Mouse (Mus musculus): Measurements from ENCODE around the gene Specc1l. TPM values are rescaled to one million over a fixed set of nuclear protein-coding genes. Genes with fewer than 3 reads are reported as not detected.

Gene Specc1l
- polyA plus RNA-seq (2012; rRNA removed; ENCODE audit: low replicate concordance), result 19.6 and 37.9 TPM in 2 replicates

GRCm38 (mm10) chr10:75211807-75212645, at the start of gene Specc1l:
TSS of gene Specc1l (plus strand) at chr10:75212073.

GRCm38 (mm10) chr10:75316872-75316907, 104.8 kb downstream of the Specc1l start, which contains the start of gene Adora2a:
TSS of gene Adora2a (plus strand) at chr10:75316877.

Other genes starting within 250 kb of the Specc1l start
- gene Gnaz, start 244.9 kb upstream of the Specc1l start, polyA plus RNA-seq (2012; rRNA removed; ENCODE audit: low replicate concordance), result 0.71 and 0.99 TPM in 2 replicates
- gene Rsph14, start 179.5 kb upstream of the Specc1l start, polyA plus RNA-seq (2012; rRNA removed; ENCODE audit: low replicate concordance), result not detected in 2 replicates
- 1.3 and 2.7 TPM in 2 replicates for gene Rab36, start 175.0 kb upstream of the Specc1l start, polyA plus RNA-seq (2012; rRNA removed; ENCODE audit: low replicate concordance)
- 14.6 and 30.0 TPM in 2 replicates for gene Bcr, start 151.5 kb upstream of the Specc1l start, polyA plus RNA-seq (2012; rRNA removed; ENCODE audit: low replicate concordance)
- 6.0 and 7.1 TPM in 2 replicates for gene Adora2a, start 104.8 kb downstream of the Specc1l start, polyA plus RNA-seq (2012; rRNA removed; ENCODE audit: low replicate concordance)
- 2.4 TPM in 2 replicates for gene Upb1, start 189.0 kb downstream of the Specc1l start, polyA plus RNA-seq (2012; rRNA removed; ENCODE audit: low replicate concordance)